Mouse (Mus musculus): ENCODE data around the gene Ppp1r14d. TPM values are rescaled to one million over a fixed set of nuclear protein-coding genes. Genes with fewer than 3 reads are reported as not detected.

The Ppp1r14d gene
- polyA plus RNA-seq, 1 experiment: not detected

- Histone ChIP-seq H3K27ac (replicated peaks; ENCODE audit: low read depth, low read length) (no peak overlapping the region), H3K4me1 (ENCODE audit: control insufficient read depth, insufficient read depth, insufficient read length, low read length) (no peaks in the 10 kb centered on the region), H3K4me3 (ENCODE audit: insufficient read depth, low read depth, low read length) (no peak overlapping the region)
Observed at GRCm38 (mm10) chr2:119245246-119245645, 15.5 kb upstream of the Ppp1r14d start.

- H3K27ac ChIP-seq (replicated peaks; ENCODE audit: low read depth, low read length): no peak overlapping the region
- no peaks in the 10 kb centered on the region for H3K4me1 ChIP-seq (ENCODE audit: control insufficient read depth, insufficient read depth, insufficient read length, low read length)
- H3K4me3 ChIP-seq (ENCODE audit: insufficient read depth, low read depth, low read length): no peak overlapping the region
Observed at GRCm38 (mm10) chr2:119242548-119242947, 12.8 kb upstream of the Ppp1r14d start.

DNA sequence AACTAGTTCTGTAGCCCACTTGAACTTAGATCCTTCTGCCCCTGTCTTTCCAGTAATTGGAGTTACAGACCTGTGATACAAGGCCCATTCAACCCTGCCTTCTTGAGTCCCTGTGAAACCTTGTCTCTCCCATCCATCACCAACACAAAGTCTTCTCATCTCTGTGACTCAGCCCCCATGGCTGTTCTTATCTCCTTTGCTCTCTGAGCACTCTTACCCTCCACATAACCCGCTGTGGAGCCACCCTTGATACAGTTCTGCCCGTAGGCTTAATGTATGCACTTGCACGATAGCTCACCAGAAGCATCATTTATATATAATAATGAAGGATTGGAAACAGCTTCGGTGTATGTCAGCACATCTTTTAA is 11.1 kb upstream of the Ppp1r14d start:
- H3K4me1 ChIP-seq (ENCODE audit: control insufficient read depth, insufficient read depth, insufficient read length, low read length): peaks cover 3% of the 10 kb centered on the region; the same call in 1 of the 2 replicates
- H3K27ac ChIP-seq (replicated peaks; ENCODE audit: low read depth, low read length): no peak overlapping the region
- no peak overlapping the region for H3K4me3 ChIP-seq (ENCODE audit: insufficient read depth, low read depth, low read length)

- peaks cover 3% of the 10 kb centered on the region; the same call in 1 of the 2 replicates for H3K4me1 ChIP-seq (ENCODE audit: control insufficient read depth, insufficient read depth, insufficient read length, low read length)
- no peak overlapping the region for H3K27ac ChIP-seq (replicated peaks; ENCODE audit: low read depth, low read length)
- H3K4me3 ChIP-seq (ENCODE audit: insufficient read depth, low read depth, low read length): no peak overlapping the region
Observed at GRCm38 (mm10) chr2:119240075-119240818, 10.5 kb upstream of the Ppp1r14d start.

DNA sequence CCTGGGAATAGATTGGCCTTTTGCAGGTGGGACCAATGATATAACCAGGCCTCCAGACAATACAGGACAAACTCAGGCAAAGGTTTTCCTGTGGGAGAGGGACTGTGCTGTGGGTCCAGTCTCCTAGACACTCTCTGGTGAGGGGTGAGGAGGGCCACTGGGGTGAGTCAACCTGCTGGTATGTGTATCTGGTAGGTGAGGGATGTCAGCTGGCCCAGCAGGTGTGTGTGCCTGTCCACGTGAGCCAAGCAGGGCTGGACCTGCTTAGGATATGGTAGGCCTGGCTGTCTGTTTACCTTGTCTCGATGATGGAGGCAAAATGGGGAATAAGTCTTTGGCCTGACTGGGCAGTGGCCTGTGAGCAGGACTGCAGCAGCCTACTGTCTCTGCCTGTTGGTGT is 9.0 kb upstream of the Ppp1r14d start:
- H3K27ac ChIP-seq (replicated peaks; ENCODE audit: low read depth, low read length): no peak overlapping the region
- H3K4me3 ChIP-seq (ENCODE audit: insufficient read depth, low read depth, low read length): no peak overlapping the region
- peaks cover 3% of the 10 kb centered on the region; the same call in 1 of the 2 replicates for H3K4me1 ChIP-seq (ENCODE audit: control insufficient read depth, insufficient read depth, insufficient read length, low read length)

GRCm38 (mm10) chr2:119237871-119238220 is 8.1 kb upstream of the Ppp1r14d start:
- Histone ChIP-seq H3K4me1 (ENCODE audit: control insufficient read depth, insufficient read depth, insufficient read length, low read length) (peaks cover 3% of the 10 kb centered on the region; the same call in 1 of the 2 replicates), H3K27ac (replicated peaks; ENCODE audit: low read depth, low read length) (no peak overlapping the region), H3K4me3 (ENCODE audit: insufficient read depth, low read depth, low read length) (peak overlapping the region; percentile 52)

GRCm38 (mm10) chr2:119237210-119237870 is 7.6 kb upstream of the Ppp1r14d start, which contains the start of gene Spint1:
Gene Spint1, plus strand, starts transcription at chr2:119237362.
- Histone ChIP-seq H3K27ac (replicated peaks; ENCODE audit: low read depth, low read length) (no peak within 1 kb of the TSS), H3K4me1 (ENCODE audit: control insufficient read depth, insufficient read depth, insufficient read length, low read length) (peaks cover 3% of the 10 kb centered on the region; the same call in 1 of the 2 replicates), H3K4me3 (ENCODE audit: insufficient read depth, low read depth, low read length) (peak within 1 kb of the TSS; percentile 52)

DNA sequence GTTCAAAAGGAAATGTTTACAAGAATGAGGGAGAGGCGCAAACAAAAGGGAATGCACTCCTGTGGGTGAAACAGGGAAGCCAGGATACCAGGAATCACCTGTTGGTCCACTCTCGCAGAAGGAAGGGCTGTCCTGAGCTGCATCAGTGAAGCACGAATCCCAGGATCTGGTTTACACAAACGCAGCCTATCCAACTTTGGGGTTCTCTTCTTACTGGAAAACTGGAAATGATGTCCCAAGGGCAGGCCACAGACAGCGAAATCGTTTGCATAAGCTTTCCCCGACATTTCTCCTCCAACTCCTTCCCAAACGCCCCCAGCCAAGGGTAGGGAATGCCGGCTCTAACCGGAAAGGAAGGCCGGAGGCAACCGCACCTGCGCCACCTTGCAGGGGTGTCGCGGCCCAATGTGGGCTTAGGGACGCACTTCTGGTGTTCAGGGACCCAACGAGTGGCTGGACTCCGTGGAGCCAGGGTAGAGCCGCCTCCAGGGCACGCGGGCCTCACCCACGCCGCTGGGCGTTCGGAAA is 7.0 kb upstream of the Ppp1r14d start:
- H3K4me1 ChIP-seq (ENCODE audit: control insufficient read depth, insufficient read depth, insufficient read length, low read length): peaks cover 3% of the 10 kb centered on the region; the same call in 1 of the 2 replicates
- no peak overlapping the region for H3K27ac ChIP-seq (replicated peaks; ENCODE audit: low read depth, low read length)
- H3K4me3 ChIP-seq (ENCODE audit: insufficient read depth, low read depth, low read length): peak overlapping the region; percentile 52

DNA sequence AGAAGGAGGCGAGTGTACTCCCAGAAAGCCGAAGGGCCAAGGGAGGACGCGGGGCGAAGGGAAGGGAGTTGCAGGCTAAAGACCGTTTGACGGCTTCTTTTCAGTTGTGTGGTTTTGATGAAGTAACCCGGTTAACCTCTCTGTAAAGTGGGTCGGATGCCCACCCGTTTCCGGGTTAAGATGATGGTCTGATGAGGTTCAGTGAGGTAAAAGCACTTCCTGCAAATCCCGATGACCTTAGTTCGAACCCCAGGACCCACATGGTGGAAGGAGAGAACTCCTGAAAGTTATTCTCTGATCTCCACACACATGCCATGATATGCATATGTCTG is 20.6 kb downstream of the Ppp1r14d start:
- Histone ChIP-seq H3K27ac (replicated peaks; ENCODE audit: low read depth, low read length) (0 out of 2 replicates have a peak overlapping the region, but pooled peaks have one; percentile 9), H3K4me1 (ENCODE audit: control insufficient read depth, insufficient read depth, insufficient read length, low read length) (0 out of 2 replicates have a peak, but pooled peaks cover 2% of the 10 kb centered on the region), H3K4me3 (ENCODE audit: insufficient read depth, low read depth, low read length) (peak overlapping the region; percentile 85)

- Histone ChIP-seq H3K4me3 (ENCODE audit: insufficient read depth, low read depth, low read length) (peak within 1 kb of the TSS; percentile 94), H3K4me1 (ENCODE audit: control insufficient read depth, insufficient read depth, insufficient read length, low read length) (0 out of 2 replicates have a peak, but pooled peaks cover 3% of the 10 kb centered on the region), H3K27ac (replicated peaks; ENCODE audit: low read depth, low read length) (peak within 1 kb of the TSS; percentile 93)
Observed at GRCm38 (mm10) chr2:119208344-119209175, 21.1 kb downstream of the Ppp1r14d start, which contains the start of the genes Zfyve19 and Dnajc17. Gene Zfyve19, plus strand, starts transcription at chr2:119208617. Gene Dnajc17, minus strand, starts transcription at chr2:119208795.

DNA sequence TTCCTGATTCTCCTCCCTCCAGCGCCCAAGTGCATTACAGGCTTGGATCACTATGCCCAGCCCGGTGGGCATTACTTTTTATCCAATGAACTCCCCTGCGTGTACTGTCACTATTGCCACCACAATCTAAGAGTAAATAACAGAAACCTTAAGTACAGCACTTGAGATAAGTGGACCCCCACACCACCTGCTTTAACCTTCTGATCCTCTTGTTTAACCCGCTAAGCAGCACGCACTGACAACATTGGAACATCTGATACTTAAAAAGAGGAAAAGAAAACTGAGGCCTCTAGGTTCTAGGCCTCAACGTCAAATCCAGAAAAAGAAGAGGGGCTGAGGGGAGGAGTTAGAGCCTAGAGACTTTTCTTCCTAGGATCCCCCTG is 21.8 kb downstream of the Ppp1r14d start:
- peak overlapping the region; percentile 93 for H3K27ac ChIP-seq (replicated peaks; ENCODE audit: low read depth, low read length)
- peak overlapping the region; percentile 94 for H3K4me3 ChIP-seq (ENCODE audit: insufficient read depth, low read depth, low read length)
- H3K4me1 ChIP-seq (ENCODE audit: control insufficient read depth, insufficient read depth, insufficient read length, low read length): 0 out of 2 replicates have a peak, but pooled peaks cover 7% of the 10 kb centered on the region

GRCm38 (mm10) chr2:119203871-119204460 is 25.7 kb downstream of the Ppp1r14d start:
- peaks cover 11% of the 10 kb centered on the region; the same call in 1 of the 2 replicates for H3K4me1 ChIP-seq (ENCODE audit: control insufficient read depth, insufficient read depth, insufficient read length, low read length)
- H3K27ac ChIP-seq (replicated peaks; ENCODE audit: low read depth, low read length): peak overlapping the region; percentile 81
- no peak overlapping the region for H3K4me3 ChIP-seq (ENCODE audit: insufficient read depth, low read depth, low read length)

DNA sequence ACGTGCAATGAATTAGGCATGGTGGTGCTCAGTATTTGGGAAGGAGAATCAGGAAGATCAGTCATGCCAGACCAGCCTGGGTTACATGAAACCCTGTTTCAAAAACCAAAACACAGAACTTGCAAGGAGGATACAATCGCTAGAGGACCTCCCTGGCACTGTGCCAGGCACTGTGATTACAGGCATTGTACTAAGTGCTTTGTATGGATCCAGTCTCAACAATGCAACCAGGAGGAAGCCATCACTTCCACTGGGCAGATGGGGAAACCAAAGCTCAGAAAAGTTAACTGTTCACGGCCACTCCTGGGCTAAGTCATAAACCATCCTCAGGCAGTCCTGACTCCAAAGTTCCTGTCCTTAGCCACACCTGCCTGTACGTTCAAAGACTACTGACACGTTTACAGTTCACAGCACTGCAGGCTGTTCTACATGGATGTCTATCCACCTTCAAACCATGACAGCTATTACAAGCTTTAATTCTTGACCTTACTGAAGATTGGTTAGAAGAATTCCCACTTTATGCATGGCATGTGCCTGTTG is 26.7 kb downstream of the Ppp1r14d start:
- H3K27ac ChIP-seq (replicated peaks; ENCODE audit: low read depth, low read length): peak overlapping the region; percentile 81
- no peak overlapping the region for H3K4me3 ChIP-seq (ENCODE audit: insufficient read depth, low read depth, low read length)
- H3K4me1 ChIP-seq (ENCODE audit: control insufficient read depth, insufficient read depth, insufficient read length, low read length): peaks cover 18% of the 10 kb centered on the region; the same call in 1 of the 2 replicates

GRCm38 (mm10) chr2:119198934-119199333 is 30.8 kb downstream of the Ppp1r14d start:
- Histone ChIP-seq H3K4me1 (ENCODE audit: control insufficient read depth, insufficient read depth, insufficient read length, low read length) (peaks cover 20% of the 10 kb centered on the region; the same call in 1 of the 2 replicates), H3K4me3 (ENCODE audit: insufficient read depth, low read depth, low read length) (no peak overlapping the region), H3K27ac (replicated peaks; ENCODE audit: low read depth, low read length) (peak overlapping the region; percentile 49)
